16 mouse cellular contexts compared by ENCODE assay signal in genomic region chr16:11316748-11317147, GRCm38 (mm10). TPM values are rescaled to one million over a fixed set of nuclear protein-coding genes. Genes with fewer than 3 reads are reported as not detected.
A peak's percentile ranks its signal among the peaks of the same experiment; 100 is the strongest.
DNase-seq lines count a peak whose midpoint lies in the region; ATAC-seq and TF ChIP-seq lines count a peak whose summit lies in the region.
"Had no signal": no experiment of that assay in that cellular context is flagged by ENCODE, and none has a peak within 500 bp of the region (broad histone marks: within the 10 kb centered on the region; RNA-seq: fewer than 3 reads in every experiment).

No protein-coding gene starts in this region.

- H3K27me3 ChIP-seq in forebrain, postnatal 0 days (ENCODE audit: insufficient read depth, low read length) = no peaks in the 10 kb centered on the region
- H3K27me3 ChIP-seq in forebrain, embryonic 13.5 days = no peaks in the 10 kb centered on the region
- H3K27me3 ChIP-seq in liver, embryonic 14.5 days (ENCODE audit: control insufficient read depth, insufficient read depth, low read length) = no peaks in the 10 kb centered on the region
- no peaks in the 10 kb centered on the region for H3K27me3 ChIP-seq in liver, embryonic 12.5 days (replicated peaks)
- H3K27me3 ChIP-seq in CH12.LX (replicated peaks) = peaks cover 1% of the 10 kb centered on the region
- no peaks in the 10 kb centered on the region for H3K27me3 ChIP-seq in kidney, postnatal 0 days (ENCODE audit: insufficient read depth, low read length)
- H3K27me3 ChIP-seq: forebrain, embryonic 12.5 days; heart, embryonic 15.5 days had no signal

- no peak overlapping the region for H3K9ac ChIP-seq in forebrain, postnatal 0 days
- H3K9ac ChIP-seq in forebrain, embryonic 13.5 days = no peak overlapping the region
- H3K9ac ChIP-seq in liver, embryonic 14.5 days (replicated peaks) = no peak overlapping the region
- H3K9ac ChIP-seq in liver, embryonic 12.5 days = no peak overlapping the region
- H3K9ac ChIP-seq in CH12.LX (ENCODE audit: insufficient read depth, low read depth) = no peak overlapping the region
- H3K9ac ChIP-seq in kidney, postnatal 0 days (ENCODE audit: low read depth, low read length) = no peak overlapping the region
- H3K9ac ChIP-seq: forebrain, embryonic 12.5 days; heart, embryonic 15.5 days; hindbrain, embryonic 14.5 days had no signal

- no peak overlapping the region for H3K4me2 ChIP-seq in forebrain, postnatal 0 days (ENCODE audit: low read depth)
- H3K4me2 ChIP-seq in forebrain, embryonic 13.5 days = no peak overlapping the region
- H3K4me2 ChIP-seq in liver, embryonic 14.5 days (ENCODE audit: low read depth) = no peak overlapping the region
- H3K4me2 ChIP-seq in liver, embryonic 12.5 days = no peak overlapping the region
- H3K4me2 ChIP-seq in CH12.LX (ENCODE audit: insufficient read depth, low read depth, poor library complexity, severe bottlenecking) = no peak overlapping the region
- H3K4me2 ChIP-seq in kidney, postnatal 0 days (ENCODE audit: low read length) = no peak overlapping the region
- H3K4me2 ChIP-seq: forebrain, embryonic 12.5 days; heart, embryonic 15.5 days; hindbrain, embryonic 14.5 days had no signal

- peak; percentile 20; the same call in 1 of the 2 replicates for TF ChIP-seq CTCF in forebrain, postnatal 0 days (IDR thresholded peaks at IDR 0.05; ENCODE audit: low read depth)
- TF ChIP-seq CTCF in liver, embryonic 14.5 days (IDR thresholded peaks at IDR 0.05; ENCODE audit: low read depth) = peak; percentile 21; the same call in 1 of the 2 replicates
- TF ChIP-seq CTCF in CH12.LX (conservative IDR thresholded peaks at IDR 0.05 in 1 of 2, IDR thresholded peaks at IDR 0.05 in 1 of 2; ENCODE audit: low read depth in 2 of 2, low read length in 2 of 2) = peak in 1 of 2 experiments; percentile 70; a peak in 2 of 4 replicates
- TF ChIP-seq CTCF in kidney, postnatal 0 days (IDR thresholded peaks at IDR 0.05; ENCODE audit: low read depth) = peak; percentile 55

- no peak for TF ChIP-seq POLR2A in CH12.LX (IDR thresholded peaks at IDR 0.05; ENCODE audit: low read depth, low read length)

- no peaks in the 10 kb centered on the region for H3K79me2 ChIP-seq in CH12.LX (replicated peaks; ENCODE audit: control insufficient read depth, extremely low read depth, insufficient read depth, poor library complexity, severe bottlenecking)

- in situ Hi-C loops in CH12.LX (cut with MboI; ENCODE audit: low pct_ligation_motif_present, low pct_unique_long_range_greater_than_20kb, low sequenced_read_pairs) = loop anchor here (5.0 to 10.0 kb wide), 2 partner anchors 96 to 432 kb away; no protein-coding TSS in a partner anchor

- H3K27ac ChIP-seq in forebrain, postnatal 0 days (ENCODE audit: low read depth, low read length) = no peak overlapping the region
- H3K27ac ChIP-seq in forebrain, embryonic 13.5 days = no peak overlapping the region
- H3K27ac ChIP-seq in liver, embryonic 14.5 days = no peak overlapping the region
- no peak overlapping the region for H3K27ac ChIP-seq in liver, embryonic 12.5 days
- H3K27ac ChIP-seq in CH12.LX (ENCODE audit: insufficient read depth, low read depth) = no peak overlapping the region
- H3K27ac ChIP-seq in kidney, postnatal 0 days = no peak overlapping the region
- H3K27ac ChIP-seq: forebrain, embryonic 12.5 days; heart, embryonic 15.5 days; hindbrain, embryonic 14.5 days had no signal

- no peak for ATAC-seq in forebrain, postnatal 0 days
- ATAC-seq in forebrain, embryonic 13.5 days = no peak
- ATAC-seq in liver, embryonic 14.5 days (ENCODE audit: insufficient read depth) = no peak
- no peak for ATAC-seq in liver, embryonic 12.5 days
- no peak for ATAC-seq in kidney, postnatal 0 days (replicated peaks; ENCODE audit: low FRiP score, low read depth)

- TF ChIP-seq RAD21 in CH12.LX (IDR thresholded peaks at IDR 0.05; ENCODE audit: low read depth, low read length) = peak; percentile 71

- H3K9me3 ChIP-seq in forebrain, postnatal 0 days (ENCODE audit: low read length) = no peaks in the 10 kb centered on the region
- no peaks in the 10 kb centered on the region for H3K9me3 ChIP-seq in forebrain, embryonic 13.5 days (replicated peaks)
- no peaks in the 10 kb centered on the region for H3K9me3 ChIP-seq in liver, embryonic 14.5 days (ENCODE audit: control insufficient read depth, low read length)
- H3K9me3 ChIP-seq in liver, embryonic 12.5 days (replicated peaks) = no peaks in the 10 kb centered on the region
- no peaks in the 10 kb centered on the region for H3K9me3 ChIP-seq in CH12.LX (replicated peaks; ENCODE audit: low read length)
- H3K9me3 ChIP-seq in kidney, postnatal 0 days (replicated peaks; ENCODE audit: low read length) = no peaks in the 10 kb centered on the region
- H3K9me3 ChIP-seq: forebrain, embryonic 12.5 days; heart, embryonic 15.5 days had no signal

- dilution Hi-C loops in CH12.LX (cut with MboI; ENCODE audit: extremely low pct_ligation_motif_present, extremely low pct_unique_long_range_greater_than_20kb, low sequenced_read_pairs) = no loop called here

- 71% methylated on average over 5 of the region's 5 CpGs for WGBS in forebrain, postnatal 0 days
- 72% methylated on average over 5 of the region's 5 CpGs for WGBS in forebrain, embryonic 13.5 days
- WGBS in liver, embryonic 14.5 days (ENCODE audit: insufficient replicate concordance) = 54% methylated on average over 5 of the region's 5 CpGs
- WGBS in liver, embryonic 12.5 days (ENCODE audit: insufficient replicate concordance) = 63% methylated on average over 5 of the region's 5 CpGs
- WGBS in kidney, postnatal 0 days = 75% methylated on average over 5 of the region's 5 CpGs

- no peak for TF ChIP-seq EP300 in liver, embryonic 14.5 days (IDR thresholded peaks at IDR 0.05; ENCODE audit: low read depth)
- TF ChIP-seq EP300 in CH12.LX (IDR thresholded peaks at IDR 0.05; ENCODE audit: low read length) = no peak

- H3K4me1 ChIP-seq in forebrain, postnatal 0 days (ENCODE audit: insufficient read depth) = no peaks in the 10 kb centered on the region
- H3K4me1 ChIP-seq in forebrain, embryonic 13.5 days = peaks cover under 1% of the 10 kb centered on the region; the same call in 1 of the 2 replicates
- no peaks in the 10 kb centered on the region for H3K4me1 ChIP-seq in liver, embryonic 14.5 days (replicated peaks; ENCODE audit: control insufficient read depth in 2 of 2, insufficient read depth in 2 of 2, low read length in 1 of 2)
- no peaks in the 10 kb centered on the region for H3K4me1 ChIP-seq in liver, embryonic 12.5 days
- peaks cover 14 to 35% of the 10 kb centered on the region in 2 experiments for H3K4me1 ChIP-seq in CH12.LX (ENCODE audit: control insufficient read depth in 1 of 2, insufficient read depth in 2 of 2)
- H3K4me1 ChIP-seq in kidney, postnatal 0 days (replicated peaks; ENCODE audit: insufficient read depth, low read length) = no peaks in the 10 kb centered on the region
- H3K4me1 ChIP-seq: forebrain, embryonic 12.5 days had no signal

- no peaks in the 10 kb centered on the region for H3K36me3 ChIP-seq in forebrain, postnatal 0 days (ENCODE audit: insufficient read depth)
- H3K36me3 ChIP-seq in forebrain, embryonic 13.5 days (ENCODE audit: poor library complexity, severe bottlenecking) = no peaks in the 10 kb centered on the region
- no peaks in the 10 kb centered on the region for H3K36me3 ChIP-seq in liver, embryonic 14.5 days (replicated peaks; ENCODE audit: control insufficient read depth, insufficient read depth, low read depth)
- H3K36me3 ChIP-seq in liver, embryonic 12.5 days = no peaks in the 10 kb centered on the region
- H3K36me3 ChIP-seq in CH12.LX (replicated peaks in 1 of 2; ENCODE audit: control insufficient read depth in 1 of 2, insufficient read depth in 1 of 2, low read length in 1 of 2) = no peaks in the 10 kb centered on the region
- H3K36me3 ChIP-seq in kidney, postnatal 0 days (ENCODE audit: insufficient read depth, low read length) = no peaks in the 10 kb centered on the region
- H3K36me3 ChIP-seq: forebrain, embryonic 12.5 days; heart, embryonic 15.5 days had no signal

- DNase-seq in forebrain, postnatal 0 days = no peak
- no peak for DNase-seq in liver, embryonic 14.5 days (ENCODE audit: low read depth in 3 of 3, low spot score in 3 of 3)
- no peak for DNase-seq in CH12.LX (ENCODE audit: extremely low read depth)
- peak; percentile 15 for DNase-seq in kidney, postnatal 0 days (ENCODE audit: low spot score)
- DNase-seq in natural killer cell, adult 2 months (ENCODE audit: low spot score in 2 of 2) = no peak
- DNase-seq in cerebellum, adult 9-10 months = no peak
- DNase-seq: adrenal gland, postnatal 14 days; cerebellum, adult 2 months had no signal

- no peak overlapping the region for H3K4me3 ChIP-seq in forebrain, postnatal 0 days (ENCODE audit: low read depth, low read length)
- no peak overlapping the region for H3K4me3 ChIP-seq in forebrain, embryonic 13.5 days
- no peak overlapping the region for H3K4me3 ChIP-seq in liver, embryonic 14.5 days (ENCODE audit: insufficient read depth in 1 of 2, low read depth in 2 of 2, low read length in 2 of 2)
- no peak overlapping the region for H3K4me3 ChIP-seq in liver, embryonic 12.5 days
- H3K4me3 ChIP-seq in CH12.LX (replicated peaks in 1 of 3; ENCODE audit: low read depth in 2 of 3, low read length in 2 of 3, poor library complexity in 1 of 3) = no peak overlapping the region
- no peak overlapping the region for H3K4me3 ChIP-seq in kidney, postnatal 0 days (replicated peaks; ENCODE audit: low read depth, low read length)
- H3K4me3 ChIP-seq: forebrain, embryonic 12.5 days; heart, embryonic 15.5 days had no signal

RNA-seq across cellular contexts. Expression of gene Tnfrsf17, which starts 3.1 kb away (rescaled TPM):
- total RNA-seq in forebrain, postnatal 0 days (2014; rRNA removed) = not detected in 2 replicates
- polyA plus RNA-seq in forebrain, postnatal 0 days (2015; fragmentation: Nextera tagmentation; extraction: Ambion mirVana) = 0.18 and 0.19 TPM in 2 replicates
- polyA plus RNA-seq in forebrain, embryonic 13.5 days (2015; fragmentation: Nextera tagmentation; extraction: Ambion mirVana) = 0.21 TPM in 1 of 2 replicates, not detected in the other
- not detected in 2 replicates for polyA plus RNA-seq in liver, embryonic 14.5 days (2012; rRNA removed)
- polyA plus RNA-seq in liver, embryonic 14.5 days (2014; fragmentation: Nextera tagmentation; extraction: Ambion mirVana) = not detected in 2 replicates
- polyA plus RNA-seq in liver, embryonic 12.5 days (2016; fragmentation: Nextera tagmentation; extraction: Ambion mirVana) = not detected in 2 replicates
- total RNA-seq in CH12.LX (2012; rRNA removed) = 0.17 and 0.29 TPM in 2 replicates
- total RNA-seq in CH12.LX (2014; rRNA removed) = 0.32 and 0.42 TPM in 2 replicates
- not detected in 2 replicates for polyA plus RNA-seq in CH12.LX (2012; ENCODE audit: insufficient read length, low read depth)
- polyA plus RNA-seq in kidney, postnatal 0 days (2015; fragmentation: Nextera tagmentation; extraction: Ambion mirVana) = not detected in 2 replicates
- total RNA-seq: adrenal gland, postnatal 14 days; gastrocnemius, postnatal 25 days had no signal
- polyA plus RNA-seq: embryonic facial prominence, embryonic 11.5 days; forebrain, embryonic 12.5 days; hindbrain, embryonic 14.5 days; testis, adult 2 months had no signal

RNA-seq across cellular contexts. Expression of gene Snx29, which starts 6.0 kb away (rescaled TPM):
- total RNA-seq in forebrain, postnatal 0 days (2014; rRNA removed) = 17.7 and 20.6 TPM in 2 replicates
- polyA plus RNA-seq in forebrain, postnatal 0 days (2015; fragmentation: Nextera tagmentation; extraction: Ambion mirVana) = 2.2 and 5.8 TPM in 2 replicates
- polyA plus RNA-seq in forebrain, embryonic 13.5 days (2015; fragmentation: Nextera tagmentation; extraction: Ambion mirVana) = 13.0 and 15.7 TPM in 2 replicates
- polyA plus RNA-seq in liver, embryonic 14.5 days (2012; rRNA removed) = 1.8 and 1.9 TPM in 2 replicates
- polyA plus RNA-seq in liver, embryonic 14.5 days (2014; fragmentation: Nextera tagmentation; extraction: Ambion mirVana) = 1.9 and 2.4 TPM in 2 replicates
- polyA plus RNA-seq in liver, embryonic 12.5 days (2016; fragmentation: Nextera tagmentation; extraction: Ambion mirVana) = 4.6 and 4.9 TPM in 2 replicates
- total RNA-seq in CH12.LX (2012; rRNA removed) (1.3 and 3.1 TPM in 2 replicates), CH12.LX (2014; rRNA removed) (0.84 and 1.2 TPM in 2 replicates)
- 3.2 TPM in 2 replicates for polyA plus RNA-seq in CH12.LX (2012; ENCODE audit: insufficient read length, low read depth)
- 6.9 and 10.8 TPM in 2 replicates for polyA plus RNA-seq in kidney, postnatal 0 days (2015; fragmentation: Nextera tagmentation; extraction: Ambion mirVana)
